Mouse (Mus musculus): ENCODE measurements around the gene Cenpx. TPM values are rescaled to one million over a fixed set of nuclear protein-coding genes. Genes with fewer than 3 reads are reported as not detected.

Gene Cenpx
- 64.8 and 72.5 TPM in 2 replicates for polyA plus RNA-seq (2021; fragmentation: Nextera tagmentation)
- long read RNA-seq, experiment 1, transcript Cenpx-202 (5 exons, 606 nt): major isoform, 13 of 28 reads
- long read RNA-seq, experiment 1, partial matches to known transcripts: 0 of 28 reads
- long read RNA-seq, experiment 1, other reads (novel, unspliced or antisense): 15 of 28 reads
- long read RNA-seq, experiment 2, partial matches to known transcripts: 1 of 5 reads
- long read RNA-seq, experiment 2, other reads (novel, unspliced or antisense): 1 of 5 reads

GRCm38 (mm10) chr11:120713580-120714518 lies at the start of gene Cenpx, which contains the start of gene Lrrc45:
Cenpx (minus strand) TSS chr11:120713738.
Lrrc45 (plus strand) TSS chr11:120713925.

GRCm38 (mm10) chr11:120762672-120763041 lies 49.1 kb upstream of the Cenpx start, which contains the start of gene Hmga1b:
Hmga1b (plus strand) TSS chr11:120762794.

GRCm38 (mm10) chr11:120731858-120732680 lies 18.5 kb upstream of the Cenpx start, which contains the start of gene Cbr2:
Cbr2 (minus strand) TSS chr11:120732114.

GRCm38 (mm10) chr11:120727169-120727527 lies 13.6 kb upstream of the Cenpx start, which contains the start of gene Dcxr:
Dcxr (minus strand) TSS chr11:120727281.

GRCm38 (mm10) chr11:120721124-120722066 lies 7.9 kb upstream of the Cenpx start, which contains the start of gene Rac3:
Rac3 (plus strand) TSS chr11:120721470.

GRCm38 (mm10) chr11:120672687-120673593 lies 40.6 kb downstream of the Cenpx start, which contains the start of gene Aspscr1:
Aspscr1 (plus strand) TSS chr11:120672973.

GRCm38 (mm10) chr11:120661076-120661460 lies 52.5 kb downstream of the Cenpx start, which contains the start of gene Notum:
Notum (minus strand) TSS chr11:120661175.

Other genes with a start within 250 kb of the Cenpx start
- gene Arl16, start 246.1 kb downstream of the Cenpx start, polyA plus RNA-seq (2021; fragmentation: Nextera tagmentation): 87.8 and 95.3 TPM in 2 replicates
- 104 and 110 TPM in 2 replicates for gene Mrpl12, start 229.1 kb downstream of the Cenpx start, polyA plus RNA-seq (2021; fragmentation: Nextera tagmentation)
- 13.3 and 13.5 TPM in 2 replicates for gene Slc25a10, start 221.9 kb downstream of the Cenpx start, polyA plus RNA-seq (2021; fragmentation: Nextera tagmentation)
- gene Gcgr, start 183.0 kb downstream of the Cenpx start, polyA plus RNA-seq (2021; fragmentation: Nextera tagmentation): 0.06 TPM in 1 of 2 replicates, not detected in the other
- 224 and 238 TPM in 2 replicates for gene Mcrip1, start 164.0 kb downstream of the Cenpx start, polyA plus RNA-seq (2021; fragmentation: Nextera tagmentation)
- gene Ppp1r27, start 162.6 kb downstream of the Cenpx start, polyA plus RNA-seq (2021; fragmentation: Nextera tagmentation): not detected in 2 replicates
- gene P4hb, start 140.5 kb downstream of the Cenpx start, polyA plus RNA-seq (2021; fragmentation: Nextera tagmentation): 126 and 135 TPM in 2 replicates
- gene Arhgdia, start 132.1 kb downstream of the Cenpx start, polyA plus RNA-seq (2021; fragmentation: Nextera tagmentation): 199 and 207 TPM in 2 replicates
- gene Alyref, start 115.4 kb downstream of the Cenpx start, polyA plus RNA-seq (2021; fragmentation: Nextera tagmentation): 8.1 and 9.0 TPM in 2 replicates
- gene Anapc11, start 115.3 kb downstream of the Cenpx start, polyA plus RNA-seq (2021; fragmentation: Nextera tagmentation): 89.9 and 107 TPM in 2 replicates
- gene Npb, start 105.3 kb downstream of the Cenpx start, polyA plus RNA-seq (2021; fragmentation: Nextera tagmentation): 2.9 and 3.2 TPM in 2 replicates
- gene Pcyt2, start 95.8 kb downstream of the Cenpx start, polyA plus RNA-seq (2021; fragmentation: Nextera tagmentation): 107 and 110 TPM in 2 replicates
- 18.0 and 18.2 TPM in 2 replicates for gene Sirt7, start 88.5 kb downstream of the Cenpx start, polyA plus RNA-seq (2021; fragmentation: Nextera tagmentation)
- gene Mafg, start 80.1 kb downstream of the Cenpx start, polyA plus RNA-seq (2021; fragmentation: Nextera tagmentation): 12.7 and 13.4 TPM in 2 replicates
- 3.6 and 4.8 TPM in 2 replicates for gene Pycr1, start 70.0 kb downstream of the Cenpx start, polyA plus RNA-seq (2021; fragmentation: Nextera tagmentation)
- gene Myadml2, start 65.6 kb downstream of the Cenpx start, polyA plus RNA-seq (2021; fragmentation: Nextera tagmentation): 3.6 and 4.0 TPM in 2 replicates
- 0.49 and 1.1 TPM in 2 replicates for gene Notum, start 52.6 kb downstream of the Cenpx start, polyA plus RNA-seq (2021; fragmentation: Nextera tagmentation)
- gene Aspscr1, start 40.8 kb downstream of the Cenpx start, polyA plus RNA-seq (2021; fragmentation: Nextera tagmentation): 44.3 and 52.2 TPM in 2 replicates
- gene Lrrc45, start 187 bp upstream of the Cenpx start, polyA plus RNA-seq (2021; fragmentation: Nextera tagmentation): 5.4 and 6.0 TPM in 2 replicates
- 40.8 and 52.4 TPM in 2 replicates for gene Rac3, start 7.7 kb upstream of the Cenpx start, polyA plus RNA-seq (2021; fragmentation: Nextera tagmentation)
- 31.5 TPM in 2 replicates for gene Dcxr, start 13.5 kb upstream of the Cenpx start, polyA plus RNA-seq (2021; fragmentation: Nextera tagmentation)
- 0.85 and 1.5 TPM in 2 replicates for gene Cbr2, start 18.4 kb upstream of the Cenpx start, polyA plus RNA-seq (2021; fragmentation: Nextera tagmentation)
- 0.48 and 1.6 TPM in 2 replicates for gene Hmga1b, start 49.1 kb upstream of the Cenpx start, polyA plus RNA-seq (2021; fragmentation: Nextera tagmentation)
- 47.1 and 63.6 TPM in 2 replicates for gene Rfng, start 70.5 kb upstream of the Cenpx start, polyA plus RNA-seq (2021; fragmentation: Nextera tagmentation)
- 257 and 261 TPM in 2 replicates for gene Gps1, start 70.5 kb upstream of the Cenpx start, polyA plus RNA-seq (2021; fragmentation: Nextera tagmentation)
- 35.9 and 39.6 TPM in 2 replicates for gene Dus1l, start 82.7 kb upstream of the Cenpx start, polyA plus RNA-seq (2021; fragmentation: Nextera tagmentation)
- 45.4 and 45.9 TPM in 2 replicates for gene Fasn, start 110.8 kb upstream of the Cenpx start, polyA plus RNA-seq (2021; fragmentation: Nextera tagmentation)
- gene Ccdc57, start 219.1 kb upstream of the Cenpx start, polyA plus RNA-seq (2021; fragmentation: Nextera tagmentation): 1.2 and 1.5 TPM in 2 replicates
- gene Slc16a3, start 234.7 kb upstream of the Cenpx start, polyA plus RNA-seq (2021; fragmentation: Nextera tagmentation): 1.4 and 2.1 TPM in 2 replicates